Mouse (Mus musculus) cerebellum, adult 2 months (tissue): ENCODE measurements at regions not wholly inside any gene's neighbourhood (a gene's known extent, or its start where the extent isn't known, plus 50 kb on each side); places are given as distances from the start of the nearest gene placed in this dataset.

ENCODE experiments used
- CTCF ChIP-seq: fragments of 200-500 bp; IDR thresholded peaks from 2 replicates; pipeline ENCODE4 v1.5.1; 2011; ENCODE audit warnings: low read depth, mild to moderate bottlenecking, control low read depth, low read length, moderate library complexity, borderline replicate concordance; ENCODE audit not compliant: insufficient read depth
- POLR2A ChIP-seq: fragments of 200-500 bp; IDR thresholded peaks from 2 replicates; pipeline ENCODE4 v1.6.1; 2011; ENCODE audit warnings: low read length, control low read depth, borderline replicate concordance; ENCODE audit not compliant: insufficient read depth

DNA sequence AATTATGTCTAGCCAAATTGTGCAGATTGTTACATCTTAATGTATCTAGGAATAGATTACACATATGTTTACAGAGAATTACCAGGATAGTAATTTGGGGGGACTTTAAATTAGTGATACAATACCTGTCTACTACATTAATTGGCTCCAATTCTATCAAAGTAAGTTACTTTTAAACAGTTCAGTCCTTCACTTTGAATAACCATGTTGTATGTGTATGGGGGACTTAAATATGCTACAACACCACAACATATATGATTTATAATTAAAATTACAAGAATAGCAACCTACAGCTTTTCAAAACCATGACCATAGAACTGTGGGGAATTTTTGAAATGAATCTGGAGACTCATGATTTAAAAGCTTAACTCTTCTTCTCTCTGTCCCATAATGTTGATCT lies 420.5 kb upstream of the Tbc1d2b start:
- TF ChIP-seq POLR2A = no peak
- TF ChIP-seq CTCF = no peak
